In genomic region chr4:3419920-3420499, GRCm38 (mm10) we compare ENCODE assay signal across 9 mouse cellular contexts.
DNase-seq lines count a peak whose midpoint lies in the region; ATAC-seq lines count a peak whose summit lies in the region.
"Had no signal": no experiment of that assay in that cellular context is flagged by ENCODE, and none has a peak within 500 bp of the region (broad histone marks: within the 10 kb centered on the region; RNA-seq: fewer than 3 reads in every experiment).

No protein-coding gene starts in this region.

- H3K36me3 ChIP-seq in liver, embryonic 12.5 days = no peaks in the 10 kb centered on the region
- H3K36me3 ChIP-seq in intestine, embryonic 15.5 days = no peaks in the 10 kb centered on the region
- H3K36me3 ChIP-seq in forebrain, embryonic 12.5 days (replicated peaks) = no peaks in the 10 kb centered on the region
- H3K36me3 ChIP-seq: midbrain, embryonic 12.5 days had no signal

- H3K9me3 ChIP-seq in liver, embryonic 12.5 days (replicated peaks) = no peaks in the 10 kb centered on the region
- no peaks in the 10 kb centered on the region for H3K9me3 ChIP-seq in intestine, embryonic 15.5 days
- peaks cover 6% of the 10 kb centered on the region; the same call in 1 of the 2 replicates for H3K9me3 ChIP-seq in forebrain, embryonic 12.5 days

- H3K4me1 ChIP-seq in liver, embryonic 12.5 days = no peaks in the 10 kb centered on the region
- no peaks in the 10 kb centered on the region for H3K4me1 ChIP-seq in intestine, embryonic 15.5 days (replicated peaks)
- H3K4me1 ChIP-seq in forebrain, embryonic 12.5 days = no peaks in the 10 kb centered on the region
- H3K4me1 ChIP-seq: midbrain, embryonic 12.5 days had no signal

- ATAC-seq in liver, embryonic 12.5 days = no peak
- peak; percentile 58; the same call in 1 of the 2 replicates for ATAC-seq in intestine, embryonic 15.5 days
- ATAC-seq in forebrain, embryonic 12.5 days (ENCODE audit: low FRiP score) = no peak

- H3K27ac ChIP-seq in liver, embryonic 12.5 days = no peak overlapping the region
- H3K27ac ChIP-seq in intestine, embryonic 15.5 days = no peak overlapping the region
- H3K27ac ChIP-seq in forebrain, embryonic 12.5 days = no peak overlapping the region
- H3K27ac ChIP-seq: midbrain, embryonic 12.5 days had no signal

- no peak overlapping the region for H3K9ac ChIP-seq in liver, embryonic 12.5 days
- no peak overlapping the region for H3K9ac ChIP-seq in intestine, embryonic 15.5 days
- no peak overlapping the region for H3K9ac ChIP-seq in forebrain, embryonic 12.5 days
- H3K9ac ChIP-seq: midbrain, embryonic 12.5 days had no signal

- 18% methylated on average over 3 of the region's 3 CpGs for WGBS in liver, embryonic 12.5 days (ENCODE audit: insufficient replicate concordance)
- WGBS in intestine, embryonic 15.5 days = 17% methylated on average over 3 of the region's 3 CpGs
- 40% methylated on average over 3 of the region's 3 CpGs for WGBS in forebrain, embryonic 12.5 days

- no peak overlapping the region for H3K4me2 ChIP-seq in liver, embryonic 12.5 days
- H3K4me2 ChIP-seq in intestine, embryonic 15.5 days (replicated peaks) = no peak overlapping the region
- no peak overlapping the region for H3K4me2 ChIP-seq in forebrain, embryonic 12.5 days
- H3K4me2 ChIP-seq: midbrain, embryonic 12.5 days had no signal

- H3K4me3 ChIP-seq in liver, embryonic 12.5 days = no peak overlapping the region
- no peak overlapping the region for H3K4me3 ChIP-seq in intestine, embryonic 15.5 days (replicated peaks)
- H3K4me3 ChIP-seq in forebrain, embryonic 12.5 days (replicated peaks) = no peak overlapping the region
- H3K4me3 ChIP-seq: midbrain, embryonic 12.5 days had no signal

- DNase-seq in liver (peak; percentile 47), MN1 (ENCODE audit: low spot score) (peak; percentile 38)
- DNase-seq in cerebellum, adult 9-10 months = peak; percentile 13
- peak; percentile 40 to 72 for DNase-seq in left cerebral cortex, postnatal 14 days (ENCODE audit: low spot score in 2 of 2)
- DNase-seq in right cerebral cortex, postnatal 14 days = peak; percentile 11

- intact Hi-C loops in left cerebral cortex, postnatal 14 days (cut with DNase I) = no loop called here

- no peaks in the 10 kb centered on the region for H3K27me3 ChIP-seq in liver, embryonic 12.5 days (replicated peaks)
- H3K27me3 ChIP-seq in intestine, embryonic 15.5 days (replicated peaks) = no peaks in the 10 kb centered on the region
- no peaks in the 10 kb centered on the region for H3K27me3 ChIP-seq in forebrain, embryonic 12.5 days
- H3K27me3 ChIP-seq: midbrain, embryonic 12.5 days had no signal
